Mouse (Mus musculus) neural tube, embryonic 11.5 days (tissue): Measurements from ENCODE around the gene Dcun1d3. TPM values are rescaled to one million over a fixed set of nuclear protein-coding genes. Genes with fewer than 3 reads are reported as not detected.

ENCODE experiments used
- polyA plus RNA-seq: library from polyadenylated mRNA; unstranded; fragments of >200 nt; fragmentation: Nextera tagmentation; extraction: Ambion mirVana; gene quantifications from 2 replicates; pipeline ENCODE4 v1.2.1, GENCODE M21; 2014

Dcun1d3 gene
- polyA plus RNA-seq, 1 experiment from 2014 or later = 14.0 TPM

Other genes with a start within 250 kb of the Dcun1d3 start
- gene Acsm4, start 206.3 kb downstream of the Dcun1d3 start, polyA plus RNA-seq = not detected in 2 replicates
- 98.9 and 106 TPM in 2 replicates for gene Thumpd1, start 175.5 kb downstream of the Dcun1d3 start, polyA plus RNA-seq
- gene Acsm3, start 135.4 kb downstream of the Dcun1d3 start, polyA plus RNA-seq = 0.08 and 0.37 TPM in 2 replicates
- 16.3 and 27.3 TPM in 2 replicates for gene Rexo5, start 102.3 kb downstream of the Dcun1d3 start, polyA plus RNA-seq
- gene Eri2, start 102.2 kb downstream of the Dcun1d3 start, polyA plus RNA-seq = 33.2 and 33.5 TPM in 2 replicates
- gene Lyrm1, start 437 bp downstream of the Dcun1d3 start, polyA plus RNA-seq = 12.4 and 14.1 TPM in 2 replicates
- gene Dnah3, start 199.0 kb upstream of the Dcun1d3 start, polyA plus RNA-seq = 0.18 TPM in 1 of 2 replicates, not detected in the other
- gene Tmem159, start 206.1 kb upstream of the Dcun1d3 start, polyA plus RNA-seq = 16.6 and 20.5 TPM in 2 replicates
- not detected in 2 replicates for gene Zp2, start 249.0 kb upstream of the Dcun1d3 start, polyA plus RNA-seq